8 mouse cellular contexts compared by ENCODE assay signal in genomic region chr11:113863408-113863807, GRCm38 (mm10).
DNase-seq lines count a peak whose midpoint lies in the region; ATAC-seq and TF ChIP-seq lines count a peak whose summit lies in the region.

No protein-coding gene starts in this region.

- H3K4me2 ChIP-seq in liver, postnatal 0 days (ENCODE audit: low read depth, low read length), result no peak overlapping the region

- ATAC-seq in CD4-positive, CD25-positive, alpha-beta regulatory T cell, adult 4 months, result no peak
- ATAC-seq in liver, postnatal 0 days, result no peak

- no peaks in the 10 kb centered on the region for H3K27me3 ChIP-seq in liver, postnatal 0 days (ENCODE audit: insufficient read depth, low read length)

- TF ChIP-seq POLR2A in bone marrow, adult 2 months (IDR thresholded peaks at IDR 0.05; ENCODE audit: borderline replicate concordance, control insufficient read depth, low read depth, low read length), result no peak

- no peak overlapping the region for H3K27ac ChIP-seq in bone marrow, adult 2 months (ENCODE audit: control insufficient read depth, insufficient read depth, low read depth, low read length, poor library complexity)
- H3K27ac ChIP-seq in liver, postnatal 0 days (ENCODE audit: low read depth), result no peak overlapping the region

- H3K4me1 ChIP-seq in bone marrow, adult 2 months (ENCODE audit: control insufficient read depth, insufficient read depth, low read length), result no peaks in the 10 kb centered on the region
- 0 out of 2 replicates have a peak, but pooled peaks cover 2% of the 10 kb centered on the region for H3K4me1 ChIP-seq in liver, postnatal 0 days (ENCODE audit: insufficient read depth)

- WGBS in bone marrow, adult 2 months, result 69% methylated on average over 5 of the region's 5 CpGs
- WGBS in liver, postnatal 0 days (ENCODE audit: insufficient replicate concordance), result 68% methylated on average over 5 of the region's 5 CpGs

- H3K4me3 ChIP-seq in bone marrow, adult 2 months (replicated peaks; ENCODE audit: control insufficient read depth, low read depth, low read length), result no peak overlapping the region
- H3K4me3 ChIP-seq in liver, postnatal 0 days (ENCODE audit: low read depth, low read length), result no peak overlapping the region

- no peak for TF ChIP-seq EP300 in liver, postnatal 0 days (IDR thresholded peaks at IDR 0.05; ENCODE audit: low read depth)

- TF ChIP-seq CTCF in bone marrow, adult 2 months (IDR thresholded peaks at IDR 0.05; ENCODE audit: control insufficient read depth, insufficient read depth, low read length), result peak; percentile 66
- TF ChIP-seq CTCF in liver, postnatal 0 days (IDR thresholded peaks at IDR 0.05; ENCODE audit: low read depth), result peak; percentile 76

- H3K9ac ChIP-seq in liver, postnatal 0 days (replicated peaks), result no peak overlapping the region

- DNase-seq in CD4-positive, CD25-positive, alpha-beta regulatory T cell, adult 2 months (ENCODE audit: low read depth, low spot score), result peak; percentile 43
- peak; percentile 32 to 38 for DNase-seq in layer of hippocampus, postnatal 10 days (ENCODE audit: low spot score in 2 of 2)
- DNase-seq in layer of hippocampus, postnatal 14 days (ENCODE audit: low spot score in 2 of 2), result no peak
- peak; percentile 55 for DNase-seq in liver, postnatal 0 days
- peak; percentile 76 for DNase-seq in thymus, postnatal 4 days
- DNase-seq in right cerebral cortex, postnatal 25 days, result no peak

- no peaks in the 10 kb centered on the region for H3K9me3 ChIP-seq in liver, postnatal 0 days (ENCODE audit: low read length)

- H3K36me3 ChIP-seq in liver, postnatal 0 days (replicated peaks; ENCODE audit: insufficient read depth, low read length), result no peaks in the 10 kb centered on the region

Comparison
In these comparisons a context has a peak if more than half of its experiments do, and no peak if none do; other contexts are left out.
1. DNase-seq: peak in CD4-positive, CD25-positive, alpha-beta regulatory T cell, adult 2 months (single experiment), layer of hippocampus, postnatal 10 days (2 of 2), liver, postnatal 0 days (single experiment) and thymus, postnatal 4 days (single experiment); none in layer of hippocampus, postnatal 14 days (0 of 2) and right cerebral cortex, postnatal 25 days (single experiment).